Mouse (Mus musculus) E14TG2a.4 (cell line): Measurements from ENCODE around the gene Il18.

Experiments used
- H3K27me3 ChIP-seq: 2 replicates; pipeline ENCODE4 v1.6.1; 2014; ENCODE audit warnings: low read length, control low read depth; ENCODE audit not compliant: insufficient read depth
- H3K36me3 ChIP-seq: 2 replicates; pipeline ENCODE4 v1.6.1; 2014; ENCODE audit warnings: low read length, control low read depth; ENCODE audit not compliant: insufficient read depth
- H3K4me1 ChIP-seq: replicated peaks from 2 replicates; pipeline ENCODE4 v1.6.1; 2014; ENCODE audit warnings: low read depth, low read length, control low read depth
- H3K4me3 ChIP-seq: replicated peaks from 2 replicates; pipeline ENCODE4 v1.5.1; 2014; ENCODE audit warnings: mild to moderate bottlenecking, low read length
- H3K9me3 ChIP-seq: 2 replicates; pipeline ENCODE4 v1.6.1; 2014; ENCODE audit warnings: low read length, control low read depth
- CTCF ChIP-seq: conservative IDR thresholded peaks from 2 replicates; pipeline ENCODE4 v1.5.1; 2014; ENCODE audit warnings: low read length
- NANOG ChIP-seq: IDR thresholded peaks from 2 replicates; pipeline ENCODE4 v1.6.1; 2014; ENCODE audit warnings: borderline replicate concordance, low read length, mixed read lengths
- POU5F1 ChIP-seq: IDR thresholded peaks from 2 replicates; pipeline ENCODE4 v1.6.1; 2014; ENCODE audit warnings: low read length, borderline replicate concordance

Gene Il18

GRCm38 (mm10) chr9:50525585-50525984 lies 29.0 kb upstream of the Il18 start:
- no peaks in the 10 kb centered on the region for H3K27me3 ChIP-seq
- no peaks in the 10 kb centered on the region for H3K36me3 ChIP-seq
- TF ChIP-seq POU5F1 (no peak), CTCF (no peak), NANOG (no peak)
- H3K4me3 ChIP-seq: no peak overlapping the region
- no peaks in the 10 kb centered on the region for H3K9me3 ChIP-seq
- peaks cover 7% of the 10 kb centered on the region for H3K4me1 ChIP-seq

GRCm38 (mm10) chr9:50527860-50528259 lies 26.8 kb upstream of the Il18 start:
- TF ChIP-seq NANOG (no peak), CTCF (no peak), POU5F1 (no peak)
- H3K4me1 ChIP-seq: peaks cover 7% of the 10 kb centered on the region
- H3K36me3 ChIP-seq: no peaks in the 10 kb centered on the region
- H3K9me3 ChIP-seq: no peaks in the 10 kb centered on the region
- H3K4me3 ChIP-seq: peak overlapping the region; percentile 89
- H3K27me3 ChIP-seq: no peaks in the 10 kb centered on the region

GRCm38 (mm10) chr9:50528293-50528892 lies 26.2 kb upstream of the Il18 start, which contains the start of gene Pts:
Gene Pts (minus strand): TSS chr9:50528724.
- Histone ChIP-seq H3K36me3 (no peaks in the 10 kb centered on the region), H3K9me3 (no peaks in the 10 kb centered on the region), H3K4me3 (peak within 1 kb of the TSS; percentile 89), H3K4me1 (peaks cover 9% of the 10 kb centered on the region), H3K27me3 (no peaks in the 10 kb centered on the region; the same call in 1 of the 2 replicates)
- TF ChIP-seq POU5F1 (no peak), CTCF (peak; percentile 81), NANOG (no peak)

GRCm38 (mm10) chr9:50530890-50531289 lies 23.7 kb upstream of the Il18 start:
- no peaks in the 10 kb centered on the region for H3K9me3 ChIP-seq
- peak; percentile 13 for TF ChIP-seq CTCF
- no peak for TF ChIP-seq NANOG
- H3K4me3 ChIP-seq: no peak overlapping the region
- H3K4me1 ChIP-seq: peaks cover 11% of the 10 kb centered on the region
- H3K36me3 ChIP-seq: no peaks in the 10 kb centered on the region
- H3K27me3 ChIP-seq: peaks cover 2% of the 10 kb centered on the region; the same call in 1 of the 2 replicates

GRCm38 (mm10) chr9:50533328-50533727 lies 21.3 kb upstream of the Il18 start:
- Histone ChIP-seq H3K36me3 (no peaks in the 10 kb centered on the region), H3K4me3 (no peak overlapping the region), H3K9me3 (no peaks in the 10 kb centered on the region), H3K27me3 (peaks cover 3% of the 10 kb centered on the region; the same call in 1 of the 2 replicates), H3K4me1 (peaks cover 4% of the 10 kb centered on the region; the same call in 1 of the 2 replicates)
- TF ChIP-seq CTCF (no peak), POU5F1 (no peak), NANOG (no peak)

- H3K27me3 ChIP-seq: peaks cover 5% of the 10 kb centered on the region; the same call in 1 of the 2 replicates
- H3K36me3 ChIP-seq: no peaks in the 10 kb centered on the region
- H3K4me1 ChIP-seq: peaks cover 4% of the 10 kb centered on the region; the same call in 1 of the 2 replicates
- H3K9me3 ChIP-seq: no peaks in the 10 kb centered on the region
- TF ChIP-seq CTCF (no peak), NANOG (no peak), POU5F1 (no peak)
- no peak overlapping the region for H3K4me3 ChIP-seq
These were observed 20.8 kb upstream of the Il18 start for GRCm38 (mm10) chr9:50533791-50534190.

GRCm38 (mm10) chr9:50535930-50536329 lies 18.7 kb upstream of the Il18 start:
- Histone ChIP-seq H3K9me3 (no peaks in the 10 kb centered on the region), H3K4me1 (peaks cover 4% of the 10 kb centered on the region; the same call in 1 of the 2 replicates), H3K27me3 (peaks cover 8% of the 10 kb centered on the region; the same call in 1 of the 2 replicates), H3K4me3 (no peak overlapping the region), H3K36me3 (no peaks in the 10 kb centered on the region)
- TF ChIP-seq NANOG (no peak), POU5F1 (no peak), CTCF (no peak)

GRCm38 (mm10) chr9:50536603-50537135 lies 18.0 kb upstream of the Il18 start:
- peaks cover 8% of the 10 kb centered on the region; the same call in 1 of the 2 replicates for H3K27me3 ChIP-seq
- no peaks in the 10 kb centered on the region for H3K36me3 ChIP-seq
- TF ChIP-seq CTCF: no peak
- no peak for TF ChIP-seq POU5F1
- no peak for TF ChIP-seq NANOG
- H3K9me3 ChIP-seq: no peaks in the 10 kb centered on the region
- peaks cover 4% of the 10 kb centered on the region; the same call in 1 of the 2 replicates for H3K4me1 ChIP-seq
- no peak overlapping the region for H3K4me3 ChIP-seq

GRCm38 (mm10) chr9:50537295-50537694 lies 17.3 kb upstream of the Il18 start:
- Histone ChIP-seq H3K4me1 (peaks cover 4% of the 10 kb centered on the region; the same call in 1 of the 2 replicates), H3K4me3 (no peak overlapping the region), H3K36me3 (no peaks in the 10 kb centered on the region), H3K9me3 (no peaks in the 10 kb centered on the region), H3K27me3 (peaks cover 8% of the 10 kb centered on the region; the same call in 1 of the 2 replicates)
- TF ChIP-seq CTCF (no peak), POU5F1 (no peak), NANOG (no peak)
